In the genomic region with DNA sequence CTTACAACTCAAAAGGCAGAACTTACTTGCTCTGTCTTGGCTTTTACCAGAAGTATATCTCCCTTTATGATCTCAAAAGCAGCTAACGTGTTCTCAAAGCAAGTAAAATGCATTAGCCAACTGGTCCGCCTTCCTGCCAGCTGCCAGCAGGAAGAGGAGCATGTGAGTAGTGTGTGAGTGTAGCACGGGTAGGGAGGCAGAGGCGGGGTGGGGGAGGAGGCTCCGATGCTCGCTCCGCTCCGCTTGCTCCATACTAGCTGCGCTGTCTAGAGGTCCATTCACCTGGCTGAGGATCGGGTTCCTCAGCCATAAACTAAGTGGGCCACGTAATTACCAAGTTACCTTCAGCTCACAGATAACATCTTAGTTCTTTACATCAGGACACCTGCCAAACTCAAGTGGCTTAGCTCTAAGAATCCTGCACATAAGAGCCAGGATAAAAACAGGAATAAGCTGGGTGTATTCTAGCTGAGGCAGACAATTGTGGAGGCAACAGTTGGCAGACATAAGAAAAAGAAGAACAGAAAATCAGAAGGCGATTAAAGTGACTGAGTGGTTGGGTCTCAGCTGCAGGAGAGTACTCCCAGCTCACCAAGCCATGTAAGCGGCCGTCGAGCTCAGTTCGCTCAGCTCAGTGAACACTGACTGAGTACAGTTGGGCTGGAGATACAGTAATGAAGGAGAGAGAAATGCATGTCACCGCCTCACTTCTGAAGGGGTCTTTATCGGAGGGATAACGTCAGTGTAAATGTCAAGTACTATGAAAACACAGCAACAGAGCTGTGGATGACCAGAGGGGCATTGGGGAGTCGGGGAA, we compare ENCODE assay signal across 8 mouse cellular contexts.
DNase-seq lines count a peak whose midpoint lies in the region; ATAC-seq lines count a peak whose summit lies in the region.

No protein-coding gene starts in this region.

- no peak overlapping the region for H3K4me3 ChIP-seq in hindbrain, embryonic 11.5 days (ENCODE audit: low read depth, low read length)
- no peak overlapping the region for H3K4me3 ChIP-seq in hindbrain, embryonic 10.5 days
- no peak overlapping the region for H3K4me3 ChIP-seq in embryonic facial prominence, embryonic 13.5 days
- no peak overlapping the region for H3K4me3 ChIP-seq in hindbrain, embryonic 14.5 days (replicated peaks; ENCODE audit: low read length)

- WGBS in hindbrain, embryonic 11.5 days: 78% methylated on average over 20 of the region's 20 CpGs
- 83% methylated on average over 20 of the region's 20 CpGs for WGBS in hindbrain, embryonic 10.5 days
- 52% methylated on average over 20 of the region's 20 CpGs for WGBS in embryonic facial prominence, embryonic 13.5 days
- WGBS in hindbrain, embryonic 14.5 days: 62% methylated on average over 20 of the region's 20 CpGs

- no peak overlapping the region for H3K27ac ChIP-seq in hindbrain, embryonic 11.5 days (ENCODE audit: low read depth, low read length)
- no peak overlapping the region for H3K27ac ChIP-seq in hindbrain, embryonic 10.5 days
- no peak overlapping the region for H3K27ac ChIP-seq in embryonic facial prominence, embryonic 13.5 days
- H3K27ac ChIP-seq in hindbrain, embryonic 14.5 days: no peak overlapping the region

- DNase-seq in hindbrain, embryonic 11.5 days (ENCODE audit: low spot score): no peak
- DNase-seq in hindbrain, embryonic 10.5 days (ENCODE audit: low spot score): no peak
- no peak for DNase-seq in hindbrain, embryonic 14.5 days (ENCODE audit: low spot score)
- DNase-seq in layer of hippocampus, postnatal 14 days (ENCODE audit: low spot score in 2 of 2): peak; percentile 25 to 53
- DNase-seq in naive thymus-derived CD4-positive, alpha-beta T cell, adult 2 months (ENCODE audit: low read depth): peak; percentile 74
- no peak for DNase-seq in MN1 (ENCODE audit: low spot score)
- DNase-seq in adrenal gland, postnatal 36 days: no peak

- H3K4me2 ChIP-seq in hindbrain, embryonic 11.5 days (replicated peaks; ENCODE audit: low read depth, low read length): no peak overlapping the region
- H3K4me2 ChIP-seq in embryonic facial prominence, embryonic 13.5 days: peak overlapping the region; percentile 18
- no peak overlapping the region for H3K4me2 ChIP-seq in hindbrain, embryonic 14.5 days (replicated peaks)

- no peaks in the 10 kb centered on the region for H3K36me3 ChIP-seq in hindbrain, embryonic 11.5 days (ENCODE audit: control insufficient read depth, insufficient read depth, low read length)
- H3K36me3 ChIP-seq in hindbrain, embryonic 10.5 days: peaks cover 14% of the 10 kb centered on the region
- peaks cover 14% of the 10 kb centered on the region for H3K36me3 ChIP-seq in embryonic facial prominence, embryonic 13.5 days
- H3K36me3 ChIP-seq in hindbrain, embryonic 14.5 days (replicated peaks; ENCODE audit: control insufficient read depth, insufficient read depth): no peaks in the 10 kb centered on the region

- no peak overlapping the region for H3K9ac ChIP-seq in hindbrain, embryonic 11.5 days (ENCODE audit: low read depth, low read length)
- no peak overlapping the region for H3K9ac ChIP-seq in embryonic facial prominence, embryonic 13.5 days
- H3K9ac ChIP-seq in hindbrain, embryonic 14.5 days: no peak overlapping the region

- no peaks in the 10 kb centered on the region for H3K9me3 ChIP-seq in hindbrain, embryonic 11.5 days (ENCODE audit: control insufficient read depth, low read length)
- H3K9me3 ChIP-seq in hindbrain, embryonic 10.5 days: no peaks in the 10 kb centered on the region
- no peaks in the 10 kb centered on the region for H3K9me3 ChIP-seq in embryonic facial prominence, embryonic 13.5 days
- H3K9me3 ChIP-seq in hindbrain, embryonic 14.5 days (ENCODE audit: control insufficient read depth, low read length): no peaks in the 10 kb centered on the region

- no peaks in the 10 kb centered on the region for H3K27me3 ChIP-seq in hindbrain, embryonic 11.5 days (ENCODE audit: control insufficient read depth, insufficient read depth, low read length)
- H3K27me3 ChIP-seq in hindbrain, embryonic 10.5 days (ENCODE audit: insufficient read depth, poor library complexity, severe bottlenecking): no peaks in the 10 kb centered on the region
- H3K27me3 ChIP-seq in embryonic facial prominence, embryonic 13.5 days: no peaks in the 10 kb centered on the region
- H3K27me3 ChIP-seq in hindbrain, embryonic 14.5 days (ENCODE audit: control insufficient read depth, insufficient read depth, low read length): no peaks in the 10 kb centered on the region

- peak; percentile 79 for ATAC-seq in hindbrain, embryonic 11.5 days (ENCODE audit: low FRiP score)
- ATAC-seq in embryonic facial prominence, embryonic 13.5 days (ENCODE audit: insufficient number of reproducible peaks, insufficient read depth, low FRiP score, low TSS enrichment, low read depth): peak; percentile 72
- ATAC-seq in hindbrain, embryonic 14.5 days (ENCODE audit: low FRiP score): peak; percentile 56; the same call in 1 of the 2 replicates

- H3K4me1 ChIP-seq in hindbrain, embryonic 11.5 days (replicated peaks; ENCODE audit: control insufficient read depth, insufficient read depth, low read length): no peaks in the 10 kb centered on the region
- H3K4me1 ChIP-seq in hindbrain, embryonic 10.5 days (replicated peaks): peaks cover 10% of the 10 kb centered on the region
- H3K4me1 ChIP-seq in embryonic facial prominence, embryonic 13.5 days: peaks cover 16% of the 10 kb centered on the region
- no peaks in the 10 kb centered on the region; the same call in 1 of the 2 replicates for H3K4me1 ChIP-seq in hindbrain, embryonic 14.5 days (replicated peaks; ENCODE audit: control insufficient read depth, insufficient read depth, low read length)

Comparison
In these comparisons a context has a peak if more than half of its experiments do, and no peak if none do; other contexts are left out.
1. DNase-seq: peak in layer of hippocampus, postnatal 14 days (2 of 2) and naive thymus-derived CD4-positive, alpha-beta T cell, adult 2 months (single experiment); none in hindbrain, embryonic 11.5 days (single experiment), hindbrain, embryonic 10.5 days (single experiment), hindbrain, embryonic 14.5 days (single experiment), MN1 (single experiment) and adrenal gland, postnatal 36 days (0 of 2).
2. Peak in every context shown above with its lines, with median percentiles within 50 percentile points of each other: ATAC-seq.